Mouse (Mus musculus) intestine, embryonic 14.5 days (tissue): ENCODE results near the gene Tle3. TPM values are rescaled to one million over a fixed set of nuclear protein-coding genes. Genes with fewer than 3 reads are reported as not detected.

Source experiments
- ATAC-seq: fragments of 200-750 bp; cut with Nextera tagmentation; replicated peaks from 2 replicates; pipeline ENCODE4 v1.8.0; 2017; ENCODE audit warnings: low read depth, moderate number of reproducible peaks, moderate TSS enrichment, moderate library complexity; ENCODE audit not compliant: low FRiP score, low TSS enrichment
- DNase-seq: peaks from one replicate; pipeline ENCODE4 v3.0.0-alpha.2; 2018; ENCODE audit warnings: low spot score
- H3K27ac ChIP-seq: fragments of 300-500 bp; sonication (generic); 2 replicates; pipeline ENCODE4 v1.5.1; 2014; ENCODE audit warnings: low read depth, mild to moderate bottlenecking, control low read depth
- H3K27me3 ChIP-seq: fragments of 300-500 bp; sonication (generic); replicated peaks from 2 replicates; pipeline ENCODE4 v1.6.1; 2014; ENCODE audit warnings: low read length, control low read depth; ENCODE audit not compliant: control insufficient read depth, insufficient read depth
- H3K36me3 ChIP-seq: fragments of 300-500 bp; sonication (generic); 2 replicates; pipeline ENCODE4 v1.6.1; 2014; ENCODE audit warnings: low read length, control low read depth; ENCODE audit not compliant: control insufficient read depth, insufficient read depth
- H3K4me1 ChIP-seq: fragments of 300-500 bp; sonication (generic); replicated peaks from 2 replicates; pipeline ENCODE4 v1.6.1; 2014; ENCODE audit warnings: low read length, control low read depth, mixed read lengths; ENCODE audit not compliant: control insufficient read depth, insufficient read depth
- H3K4me2 ChIP-seq: fragments of 300-500 bp; sonication (generic); 2 replicates; pipeline ENCODE4 v1.6.1; 2014; ENCODE audit warnings: low read length
- H3K4me3 ChIP-seq: fragments of 300-500 bp; sonication (generic); 2 replicates; pipeline ENCODE4 v1.5.1; 2014; ENCODE audit warnings: low read depth, low read length, control low read depth, mixed read lengths
- H3K9ac ChIP-seq: fragments of 300-500 bp; sonication (generic); 2 replicates; pipeline ENCODE4 v1.6.1; 2014; ENCODE audit warnings: mild to moderate bottlenecking, low read length
- H3K9me3 ChIP-seq: fragments of 300-500 bp; sonication (generic); 2 replicates; pipeline ENCODE4 v1.6.1; 2016; ENCODE audit warnings: low read length, control low read depth; ENCODE audit not compliant: control insufficient read depth
- WGBS: fragments of 180-500 bp; shearing (Covaris S2); extraction: QIAGEN DNeasy Blood & Tissue Kit; methylation state at CpG from one replicate; pipeline ENCODE4 v1.1.7; 2014; 5-methylcytosine and 5-hydroxymethylcytosine counted together
- polyA plus RNA-seq: library from polyadenylated mRNA; unstranded; fragments of >200 nt; fragmentation: Nextera tagmentation; extraction: Ambion mirVana; gene quantifications from 2 replicates; pipeline ENCODE4 v1.2.1, GENCODE M21; 2014

The Tle3 gene
- polyA plus RNA-seq, 1 experiment from 2014 or later: 23.3 TPM

DNA sequence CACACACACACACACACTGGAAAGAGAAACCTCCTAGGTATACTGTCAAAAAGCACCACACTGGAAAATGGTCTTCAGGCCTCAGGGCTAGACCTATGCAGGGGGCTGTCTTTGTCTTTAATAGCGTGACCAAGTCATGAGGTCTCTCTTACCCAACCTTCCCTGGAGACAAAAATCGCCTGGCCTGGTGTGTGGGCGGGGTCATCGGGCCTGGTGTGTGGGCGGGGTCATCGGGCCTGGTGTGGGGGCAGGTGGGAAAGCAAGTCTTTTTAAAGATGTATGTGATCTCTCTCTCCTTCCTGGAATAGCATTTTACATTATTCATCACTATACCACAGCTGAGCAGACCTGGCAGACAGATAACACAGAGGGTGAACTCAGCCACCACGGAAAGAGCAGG, 25.2 kb upstream of the Tle3 start:
- 22% methylated on average over 7 of the region's 7 CpGs for WGBS
- no peak overlapping the region for H3K27ac ChIP-seq
- no peak overlapping the region for H3K4me3 ChIP-seq
- H3K4me2 ChIP-seq: no peak overlapping the region
- no peaks in the 10 kb centered on the region for H3K36me3 ChIP-seq
- H3K4me1 ChIP-seq: peaks cover 15% of the 10 kb centered on the region
- no peak overlapping the region for H3K9ac ChIP-seq
- ATAC-seq: no peak
- no peak for DNase-seq
- no peaks in the 10 kb centered on the region for H3K9me3 ChIP-seq
- H3K27me3 ChIP-seq: no peaks in the 10 kb centered on the region

GRCm38 (mm10) chr9:61348036-61348435, 24.1 kb upstream of the Tle3 start:
- no peak overlapping the region for H3K4me3 ChIP-seq
- DNase-seq (no peak), ATAC-seq (no peak)
- H3K27me3 ChIP-seq: no peaks in the 10 kb centered on the region
- H3K9ac ChIP-seq: no peak overlapping the region
- no peak overlapping the region for H3K4me2 ChIP-seq
- no peaks in the 10 kb centered on the region for H3K36me3 ChIP-seq
- no peak overlapping the region for H3K27ac ChIP-seq
- no peaks in the 10 kb centered on the region for H3K9me3 ChIP-seq
- H3K4me1 ChIP-seq: peaks cover 15% of the 10 kb centered on the region
- 86% methylated on average over 9 of the region's 9 CpGs for WGBS

DNA sequence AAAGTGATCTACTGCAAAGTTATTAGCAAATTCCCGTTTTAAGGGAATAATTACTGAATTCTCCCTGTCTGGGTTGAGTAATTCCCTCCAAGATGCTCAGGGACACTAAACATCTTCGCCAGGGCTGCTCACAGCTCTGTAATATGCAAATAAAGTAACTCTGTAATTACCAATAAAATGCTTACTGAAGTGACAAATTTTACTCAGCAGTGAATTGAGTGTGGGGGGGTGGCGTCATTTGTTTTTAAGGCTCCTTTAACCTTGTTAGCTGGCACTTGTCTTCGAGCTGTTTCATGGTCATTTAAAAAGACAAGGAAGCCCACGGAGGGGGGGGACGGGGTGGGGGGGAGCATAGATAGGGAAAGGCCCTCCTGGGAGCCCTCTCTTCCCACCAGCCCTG, 23.6 kb upstream of the Tle3 start:
- no peak overlapping the region for H3K27ac ChIP-seq
- H3K4me3 ChIP-seq: no peak overlapping the region
- H3K27me3 ChIP-seq: no peaks in the 10 kb centered on the region
- peaks cover 15% of the 10 kb centered on the region for H3K4me1 ChIP-seq
- no peak overlapping the region for H3K9ac ChIP-seq
- WGBS: 62% methylated on average over 6 of the region's 6 CpGs
- ATAC-seq: no peak
- no peak overlapping the region for H3K4me2 ChIP-seq
- DNase-seq: no peak
- no peaks in the 10 kb centered on the region for H3K9me3 ChIP-seq
- no peaks in the 10 kb centered on the region for H3K36me3 ChIP-seq

- ATAC-seq (no peak), DNase-seq (no peak)
- H3K9me3 ChIP-seq: no peaks in the 10 kb centered on the region
- 84% methylated on average over 7 of the region's 7 CpGs for WGBS
- H3K27me3 ChIP-seq: no peaks in the 10 kb centered on the region
- no peak overlapping the region for H3K27ac ChIP-seq
- H3K36me3 ChIP-seq: no peaks in the 10 kb centered on the region
- no peak overlapping the region for H3K4me3 ChIP-seq
- no peak overlapping the region for H3K9ac ChIP-seq
- H3K4me2 ChIP-seq: no peak overlapping the region
- peaks cover 15% of the 10 kb centered on the region for H3K4me1 ChIP-seq
Observed at GRCm38 (mm10) chr9:61349697-61350096, 22.5 kb upstream of the Tle3 start.

- H3K4me3 ChIP-seq: no peak overlapping the region
- no peak overlapping the region; the same call in 1 of the 2 replicates for H3K4me2 ChIP-seq
- no peak for DNase-seq
- no peaks in the 10 kb centered on the region for H3K9me3 ChIP-seq
- H3K9ac ChIP-seq: no peak overlapping the region
- ATAC-seq: 0 out of 2 replicates have a peak, but pooled peaks have one; percentile 25
- H3K4me1 ChIP-seq: peaks cover 15% of the 10 kb centered on the region
- 0 out of 2 replicates have a peak overlapping the region, but pooled peaks have one; percentile 47 for H3K27ac ChIP-seq
- no peaks in the 10 kb centered on the region for H3K27me3 ChIP-seq
- no peaks in the 10 kb centered on the region for H3K36me3 ChIP-seq
- 19% methylated on average over 4 of the region's 4 CpGs for WGBS
Observed at GRCm38 (mm10) chr9:61351164-61351563, 21.0 kb upstream of the Tle3 start.

DNA sequence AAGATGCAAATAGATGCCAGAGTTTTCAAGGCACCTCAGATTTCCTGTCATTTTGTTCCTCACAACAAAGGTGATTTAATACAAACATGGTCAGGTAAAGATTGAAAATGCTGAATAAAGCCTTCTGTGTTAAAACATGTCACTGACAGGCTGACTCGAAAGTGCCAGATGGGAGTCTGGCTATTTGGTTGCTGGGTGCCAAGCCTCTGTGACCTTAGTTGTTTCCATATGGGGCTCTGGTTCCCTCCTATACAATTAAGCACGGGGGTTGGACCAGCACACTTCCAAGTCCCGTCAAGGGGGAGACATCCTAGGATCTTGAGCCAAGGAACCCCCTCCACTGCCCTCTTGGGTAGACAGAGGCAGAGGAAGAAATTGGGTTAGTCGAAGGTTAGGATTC, 13.2 kb upstream of the Tle3 start:
- Histone ChIP-seq H3K9ac (no peak overlapping the region), H3K4me3 (no peak overlapping the region), H3K4me1 (peaks cover 13% of the 10 kb centered on the region), H3K4me2 (no peak overlapping the region), H3K36me3 (no peaks in the 10 kb centered on the region), H3K27me3 (peaks cover 3% of the 10 kb centered on the region; the same call in 1 of the 2 replicates), H3K27ac (no peak overlapping the region), H3K9me3 (peaks cover 3% of the 10 kb centered on the region; the same call in 1 of the 2 replicates)
- WGBS: 58% methylated on average over 4 of the region's 4 CpGs
- ATAC-seq (no peak), DNase-seq (no peak)

- no peak overlapping the region for H3K4me2 ChIP-seq
- no peak for DNase-seq
- peaks cover 13% of the 10 kb centered on the region for H3K4me1 ChIP-seq
- H3K4me3 ChIP-seq: no peak overlapping the region
- peaks cover 3% of the 10 kb centered on the region; the same call in 1 of the 2 replicates for H3K9me3 ChIP-seq
- H3K27me3 ChIP-seq: peaks cover 11% of the 10 kb centered on the region
- H3K27ac ChIP-seq: no peak overlapping the region
- H3K36me3 ChIP-seq: no peaks in the 10 kb centered on the region
- WGBS: 84% methylated on average over 3 of the region's 3 CpGs
- ATAC-seq: no peak
- H3K9ac ChIP-seq: no peak overlapping the region
Observed at GRCm38 (mm10) chr9:61359741-61360140, 12.4 kb upstream of the Tle3 start.

GRCm38 (mm10) chr9:61360163-61360562, 12.0 kb upstream of the Tle3 start:
- H3K4me3 ChIP-seq: no peak overlapping the region
- H3K4me2 ChIP-seq: no peak overlapping the region
- peaks cover 3% of the 10 kb centered on the region; the same call in 1 of the 2 replicates for H3K9me3 ChIP-seq
- DNase-seq (no peak), ATAC-seq (no peak)
- no peaks in the 10 kb centered on the region for H3K36me3 ChIP-seq
- H3K27ac ChIP-seq: no peak overlapping the region
- WGBS: 90% methylated on average over 8 of the region's 8 CpGs
- H3K27me3 ChIP-seq: peaks cover 12% of the 10 kb centered on the region
- no peak overlapping the region for H3K9ac ChIP-seq
- H3K4me1 ChIP-seq: peaks cover 13% of the 10 kb centered on the region
